Mouse (Mus musculus) testis, adult 2 months (tissue): ENCODE data around the gene Grm7.

ENCODE experiments used
- CTCF ChIP-seq: fragments of 200-500 bp; IDR thresholded peaks from 2 replicates; pipeline ENCODE4 v1.5.1; 2012; ENCODE audit warnings: low read depth, mild to moderate bottlenecking, inconsistent platforms, low read length, moderate library complexity; ENCODE audit not compliant: control insufficient read depth, insufficient read depth, insufficient replicate concordance
- POLR2A ChIP-seq: fragments of 200-500 bp; IDR thresholded peaks from 2 replicates; pipeline ENCODE4 v1.6.1; 2012; ENCODE audit warnings: low read depth, mild to moderate bottlenecking, inconsistent platforms, low read length, moderate library complexity; ENCODE audit not compliant: control insufficient read depth

DNA sequence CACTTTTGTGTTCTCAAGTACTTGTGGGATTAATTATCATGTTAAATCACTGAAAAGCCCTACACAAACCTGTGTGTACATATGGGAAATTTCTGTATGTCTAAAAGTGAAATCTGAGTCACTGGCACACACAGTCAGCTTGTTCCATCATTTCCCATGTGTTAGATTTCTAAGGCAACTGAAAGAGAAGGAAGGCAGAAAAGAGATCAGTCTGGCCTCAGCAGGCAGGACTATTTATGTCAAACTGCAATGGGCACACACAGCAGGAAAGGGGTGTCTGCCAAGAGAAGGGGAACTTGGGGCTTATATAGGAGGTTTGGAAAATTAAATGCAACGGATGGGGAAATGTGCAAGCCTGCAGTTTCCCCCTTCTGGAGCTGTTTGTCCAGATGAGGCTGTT is 913.2 kb downstream of the Grm7 start:
- TF ChIP-seq CTCF (no peak), POLR2A (no peak)
